Mouse (Mus musculus) cerebellum, postnatal 4 days (tissue): ENCODE measurements around the gene Rfc4.
"Not testable (repeated sequence)": the region's sequence is repeated elsewhere in the genome, so short reads cannot be mapped to it uniquely, and the experiment has no call there.

ENCODE experiments used
- DNase-seq, 2 experiments: peaks; one replicate each; pipeline ENCODE4 v3.0.0; 2022; ENCODE audit warnings: low spot score in 2 of 2, mixed read lengths in 1 of 2

Gene Rfc4

DNA sequence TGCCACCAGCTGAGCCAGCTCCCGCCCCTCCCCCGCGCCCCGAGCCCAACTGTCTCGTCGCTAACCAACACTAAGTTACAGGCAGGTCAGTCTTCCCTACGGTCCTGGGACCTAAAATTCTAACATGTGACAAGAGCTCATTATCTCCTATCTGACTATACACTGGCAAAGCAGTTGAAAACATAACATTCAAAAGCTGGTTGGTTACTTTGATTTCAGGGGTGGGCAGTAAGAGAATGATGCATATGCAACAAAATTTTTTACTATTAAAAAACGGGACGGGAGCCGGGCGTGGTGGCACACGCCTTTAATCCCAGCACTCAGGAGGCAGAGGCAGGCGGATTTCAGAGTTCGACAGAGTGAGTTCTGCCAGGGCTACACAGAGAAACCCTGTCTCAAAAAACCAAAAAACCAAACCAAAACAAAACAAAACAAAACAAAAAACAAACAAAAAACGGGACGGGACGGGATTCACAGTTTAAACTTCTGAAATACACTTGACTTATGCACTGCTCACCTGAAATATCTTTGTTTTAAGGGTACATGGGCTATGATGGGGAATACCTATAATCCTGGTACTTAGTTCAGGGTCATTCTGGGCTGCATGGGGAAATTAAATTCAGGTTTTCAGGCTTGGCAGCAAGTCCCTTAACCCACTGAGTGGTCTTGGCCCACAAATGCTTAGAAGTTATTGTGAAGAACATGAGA is 24.3 kb downstream of the Rfc4 start:
- DNase-seq: no peak

DNA sequence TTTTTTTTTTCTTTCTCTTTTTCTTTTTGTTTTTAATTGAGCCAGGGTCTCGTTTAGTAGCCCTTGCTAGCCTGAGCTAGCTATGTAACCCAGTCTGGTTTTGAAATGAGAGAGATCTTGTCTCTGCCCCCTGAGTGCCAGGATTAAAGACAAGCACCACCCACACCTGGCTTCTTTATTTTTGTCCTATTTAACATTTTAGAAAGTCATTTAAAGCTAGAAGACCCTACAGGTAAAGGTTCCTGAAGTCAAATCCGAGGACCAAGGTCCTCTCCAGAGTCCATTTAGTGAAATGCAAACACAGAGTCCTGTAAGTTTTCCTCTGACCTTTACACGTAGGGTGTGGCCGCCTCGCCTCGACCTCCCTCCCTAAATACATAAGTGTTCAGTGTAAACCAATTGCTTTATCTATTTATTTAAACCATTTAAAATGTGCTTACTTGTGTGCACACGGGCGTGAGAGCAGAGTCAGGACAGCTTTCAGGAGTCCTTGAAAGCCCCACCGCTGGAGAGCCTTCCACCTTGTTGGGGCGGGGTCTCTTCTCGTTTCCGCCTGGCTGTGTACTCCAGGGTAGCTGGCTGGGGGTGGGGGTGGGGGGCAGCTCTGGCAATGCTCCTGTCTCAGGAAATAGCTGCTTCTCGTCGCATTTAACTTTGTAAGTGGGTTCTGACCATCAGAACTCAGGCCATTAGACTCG is 25.0 kb downstream of the Rfc4 start:
- no peak for DNase-seq

DNA sequence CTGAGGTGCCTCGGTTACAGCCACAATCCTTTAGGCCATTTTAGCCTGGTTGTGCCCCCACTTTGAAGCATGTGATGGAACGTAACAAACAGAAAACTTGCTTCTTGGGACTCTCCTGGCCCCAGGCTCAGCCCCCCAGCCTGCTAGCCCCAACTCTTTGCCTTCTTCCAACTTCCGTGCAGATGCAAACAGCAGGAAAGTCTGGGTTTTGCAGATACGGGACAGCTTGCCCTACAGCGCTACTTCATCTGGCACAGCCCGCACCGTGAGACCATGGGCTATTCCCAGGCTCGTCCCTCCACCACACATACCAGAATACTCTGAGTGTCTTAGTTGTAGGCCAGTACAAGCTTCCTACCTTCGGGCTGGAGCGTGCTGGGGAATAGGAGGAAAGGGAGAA is 26.9 kb downstream of the Rfc4 start:
- no peak for DNase-seq

DNA sequence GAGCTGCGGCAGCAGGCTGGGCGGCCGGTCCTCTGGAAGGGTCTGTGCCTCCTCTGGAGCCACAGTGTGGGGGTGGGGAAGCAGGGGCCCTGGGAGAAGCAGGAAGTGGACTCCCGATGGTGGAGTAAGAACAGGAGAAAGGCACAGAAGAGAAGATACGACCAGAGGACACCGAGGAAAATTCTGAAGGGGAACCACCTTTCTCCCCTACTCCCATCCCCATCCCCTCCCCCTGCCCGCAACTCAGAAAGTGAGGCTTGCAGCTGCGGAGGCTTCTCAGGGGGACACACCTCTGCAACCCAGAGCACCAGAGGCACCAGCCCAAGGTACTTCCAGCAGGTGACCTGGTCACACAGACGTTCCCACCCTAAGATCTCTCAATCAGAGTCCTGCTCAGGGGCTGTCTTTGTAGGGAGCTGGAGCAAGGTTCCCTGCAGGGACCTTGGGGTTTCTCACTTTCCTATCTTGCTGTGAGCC is 27.4 kb downstream of the Rfc4 start:
- no peak for DNase-seq

DNA sequence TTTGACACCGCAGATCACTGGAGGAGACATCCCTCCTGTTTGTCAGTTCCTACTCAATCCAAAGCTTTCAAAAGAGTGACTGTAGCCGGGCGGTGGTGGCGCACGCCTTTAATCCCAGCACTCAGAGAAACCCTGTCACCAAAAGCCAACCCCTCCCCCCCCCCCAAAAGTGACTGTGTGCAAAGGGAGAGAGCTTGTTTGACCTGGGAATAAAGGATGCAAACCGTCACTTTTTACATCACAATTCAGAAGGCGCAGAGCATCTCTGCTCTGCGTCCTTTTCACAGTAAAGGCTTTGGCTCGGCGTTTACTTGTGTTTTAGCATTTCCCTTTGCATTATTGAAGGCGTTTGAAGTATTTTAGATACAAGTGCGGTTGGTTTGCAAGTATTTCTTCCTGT is 27.9 kb downstream of the Rfc4 start:
- no peak for DNase-seq

DNA sequence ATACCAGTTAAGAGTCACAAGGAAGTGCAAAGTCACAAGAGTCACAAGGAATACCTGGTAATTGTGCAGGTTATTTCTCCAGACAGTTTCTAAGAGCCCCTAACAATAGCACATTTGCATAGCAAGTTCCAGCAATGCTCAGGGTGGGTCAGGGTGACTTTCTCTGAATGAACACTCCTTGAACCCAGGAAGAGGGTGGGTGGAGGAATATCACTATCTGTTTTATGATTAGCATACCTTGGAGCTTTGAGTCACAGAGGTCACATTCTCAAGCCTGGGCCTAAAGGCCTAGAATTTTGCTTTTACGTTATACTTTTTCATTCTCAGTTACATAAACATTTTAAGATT is 29.5 kb downstream of the Rfc4 start:
- DNase-seq: not testable (repeated sequence)

DNA sequence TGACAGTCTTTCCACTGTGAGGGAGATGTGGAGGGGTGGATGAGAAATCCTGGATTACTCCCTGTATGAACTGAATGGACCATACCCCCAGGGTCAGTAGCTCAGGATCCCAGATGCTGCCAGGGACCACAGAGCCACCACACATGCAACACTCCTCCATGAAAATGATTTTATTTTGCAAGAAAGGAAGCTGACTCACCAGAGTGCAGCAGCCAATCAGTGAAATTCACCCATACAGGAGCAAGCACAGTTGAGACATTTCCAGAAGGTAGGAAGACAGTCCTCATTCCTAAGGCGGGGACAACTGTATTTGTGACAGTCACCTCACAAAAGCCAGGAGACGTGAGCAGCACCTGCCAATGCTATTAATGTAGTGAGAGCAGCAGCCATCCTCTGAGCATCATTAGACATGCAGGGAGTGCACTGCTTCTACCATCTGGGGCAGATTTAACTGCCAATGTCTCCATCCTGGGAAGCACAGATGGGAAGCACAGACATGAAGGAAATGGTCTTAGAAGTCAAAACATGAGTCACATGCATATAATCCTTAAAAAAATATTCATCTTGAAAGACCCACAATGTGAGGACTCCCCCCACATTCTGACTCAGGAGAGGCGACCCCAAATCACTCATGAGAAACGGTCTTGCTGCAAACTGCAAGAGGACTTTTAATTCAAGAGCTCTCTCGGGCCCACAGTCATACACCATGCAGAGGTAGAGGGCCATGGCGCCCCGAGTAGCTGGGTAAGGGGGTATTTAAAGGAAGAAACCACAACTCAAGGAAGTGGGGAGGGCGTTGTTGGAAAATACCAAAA is 30.0 kb downstream of the Rfc4 start:
- DNase-seq: not testable (repeated sequence)

DNA sequence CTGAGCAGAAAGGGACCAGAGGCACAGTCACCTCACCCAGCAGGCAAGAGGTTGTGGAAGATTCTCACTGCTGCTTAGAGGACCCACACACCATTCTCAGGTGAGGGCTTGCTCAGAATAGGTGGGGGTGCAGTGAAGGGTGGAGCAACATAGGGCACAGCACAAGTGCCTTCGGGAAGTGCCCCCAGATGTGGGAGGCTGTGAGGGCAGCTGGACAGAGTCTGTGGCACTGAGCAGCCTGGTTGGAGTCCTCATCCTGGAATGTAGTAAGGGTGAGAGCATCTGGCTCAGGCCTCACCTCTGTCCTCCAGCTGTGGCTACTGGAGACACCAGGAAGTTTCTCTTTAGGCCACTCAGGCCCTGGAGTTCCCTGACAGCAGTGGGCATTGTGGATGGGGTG is 30.7 kb downstream of the Rfc4 start:
- not testable (repeated sequence) for DNase-seq

DNA sequence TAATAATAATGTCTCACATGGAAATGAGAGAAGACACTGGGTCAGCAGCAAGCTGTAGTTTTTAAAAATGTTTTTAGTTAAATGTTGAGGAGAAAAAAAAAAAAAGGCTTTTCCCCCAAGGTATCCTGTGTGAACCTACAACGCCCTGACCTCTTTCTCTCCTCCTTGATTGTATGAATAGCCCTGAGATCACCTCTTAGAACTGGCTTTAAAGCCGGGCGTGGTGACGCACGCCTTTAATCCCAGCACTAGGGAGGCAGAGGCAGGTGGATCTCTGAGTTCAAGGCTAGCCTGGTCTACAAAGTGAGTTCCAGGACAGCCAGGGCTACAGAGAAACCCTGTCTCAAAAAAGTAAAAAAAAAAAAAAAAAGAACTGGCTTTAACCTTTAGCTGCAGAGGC is 32.0 kb downstream of the Rfc4 start:
- DNase-seq: not testable (repeated sequence)

DNA sequence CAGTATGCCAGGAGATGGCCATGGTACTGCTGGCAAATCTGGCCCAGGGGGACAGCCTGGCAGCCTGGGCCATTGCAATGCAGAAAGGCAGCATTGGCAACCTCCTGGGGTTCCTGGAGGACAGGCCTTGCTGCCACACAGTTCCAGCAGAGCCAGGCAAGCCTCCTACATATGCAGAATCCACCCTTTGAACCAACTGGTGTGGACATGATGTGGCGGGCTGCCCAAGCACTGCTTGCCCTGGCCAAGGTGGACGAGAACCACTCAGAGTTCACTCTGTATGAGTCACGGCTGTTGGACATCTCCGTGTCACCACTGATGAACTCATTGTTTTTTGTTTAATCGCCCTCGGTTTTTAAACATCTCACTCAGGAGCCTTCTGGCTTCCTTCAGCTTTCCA is 33.4 kb downstream of the Rfc4 start:
- no peak for DNase-seq

DNA sequence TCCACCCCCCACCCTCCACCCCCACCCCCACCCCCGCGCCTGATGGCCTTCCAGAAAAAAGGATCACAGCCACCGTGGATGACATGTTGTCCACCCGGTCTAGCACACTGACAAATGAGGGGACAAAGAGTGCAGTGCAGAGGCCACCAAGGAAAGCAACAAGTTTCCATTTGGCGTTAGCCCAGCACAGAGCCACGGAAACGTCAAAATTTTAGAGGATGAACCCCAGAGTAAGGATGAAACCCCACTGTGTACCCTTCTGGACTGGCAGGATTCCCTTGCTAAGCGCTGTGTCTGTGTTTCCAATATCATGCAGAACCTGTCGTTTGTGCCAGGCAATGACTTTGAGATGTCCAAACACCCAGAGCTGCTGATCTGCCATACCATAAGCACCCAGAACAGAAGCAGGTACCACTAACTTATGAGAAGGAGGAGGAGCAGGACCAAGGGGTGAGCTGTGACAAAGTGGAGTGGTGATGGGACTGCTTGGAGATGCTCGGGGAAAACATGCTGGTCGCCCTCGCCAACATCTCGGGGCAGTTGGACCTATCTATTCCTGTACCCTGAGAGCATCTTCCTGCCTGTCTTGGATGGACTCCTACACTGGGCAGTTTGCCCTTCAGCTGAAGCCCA is 34.1 kb downstream of the Rfc4 start:
- DNase-seq: no peak

DNA sequence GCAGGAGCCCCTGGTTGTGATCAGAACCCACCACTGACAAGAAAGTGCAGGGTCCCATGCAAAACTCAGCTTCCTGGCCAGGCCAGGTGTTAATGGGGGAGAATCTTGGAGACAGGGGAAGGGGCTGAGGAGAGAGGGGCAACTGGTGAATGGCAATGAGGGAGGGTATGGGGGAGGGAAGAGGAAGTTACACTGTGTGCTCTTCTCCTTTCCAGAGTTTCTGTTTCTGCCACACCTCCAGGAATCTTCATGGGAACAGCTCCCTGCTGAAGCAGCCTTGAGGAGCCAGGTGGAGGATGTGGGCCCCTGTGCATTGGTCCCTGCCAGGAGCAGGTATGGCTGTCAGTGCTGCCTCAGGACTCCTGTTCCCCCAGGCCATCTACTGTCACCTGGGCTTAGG is 36.2 kb downstream of the Rfc4 start:
- DNase-seq: not testable (repeated sequence)

DNA sequence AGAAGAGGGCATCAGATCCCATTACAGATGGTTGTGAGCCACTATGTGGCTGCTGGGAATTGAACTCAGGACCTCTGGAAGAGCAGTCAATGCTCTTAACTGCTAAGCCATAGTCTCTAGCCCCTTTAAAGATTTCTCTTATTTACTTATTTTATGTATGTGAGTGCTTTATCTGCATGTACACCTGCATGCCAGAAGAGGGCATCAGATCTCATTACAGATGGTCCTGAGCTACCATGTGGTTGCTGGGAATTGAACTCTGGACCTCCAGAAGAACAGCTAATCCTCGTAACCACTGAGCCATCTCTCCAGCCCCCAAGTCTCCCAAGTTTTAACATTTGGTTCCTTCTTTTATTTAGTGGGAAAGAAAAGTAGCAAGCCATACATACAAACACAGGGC is 39.0 kb downstream of the Rfc4 start:
- not testable (repeated sequence) for DNase-seq

DNA sequence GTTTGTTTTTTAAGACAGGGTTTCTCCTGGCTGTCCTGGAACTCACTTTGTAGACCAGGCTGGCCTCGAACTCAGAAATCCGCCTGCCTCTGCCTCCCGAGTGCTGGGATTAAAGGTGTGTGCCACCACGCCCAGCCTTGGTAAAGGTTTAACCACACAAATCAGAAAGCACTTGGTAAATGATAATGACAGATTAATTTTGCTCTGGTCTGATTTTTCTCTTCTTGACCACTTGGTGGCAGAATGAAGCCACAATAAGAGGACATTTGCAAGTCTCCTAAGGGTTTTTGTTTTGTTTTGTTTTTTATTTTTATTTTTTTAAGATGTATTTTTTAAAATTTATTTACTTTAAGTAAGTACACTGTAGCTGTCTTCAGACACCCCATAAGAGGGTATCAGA is 39.8 kb downstream of the Rfc4 start:
- DNase-seq: not testable (repeated sequence)

DNA sequence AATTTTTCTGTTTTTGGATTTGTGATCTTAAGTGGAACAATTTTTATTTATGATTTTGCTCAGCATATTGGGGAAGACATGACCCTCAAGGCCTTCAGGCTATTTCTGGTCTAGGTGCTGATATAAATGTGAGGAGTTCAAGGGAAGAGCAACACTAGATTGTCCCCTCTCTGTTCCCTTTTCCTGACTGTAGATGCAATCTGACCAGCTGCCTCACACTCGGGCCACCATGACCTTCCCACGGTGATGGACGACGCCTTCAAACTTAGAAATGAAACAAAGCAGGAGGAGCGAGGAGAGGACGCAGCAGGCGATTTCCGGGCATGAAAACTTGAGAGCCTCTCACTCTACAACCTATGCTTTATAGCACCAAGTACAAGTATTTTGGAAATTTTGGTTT is 40.4 kb downstream of the Rfc4 start:
- DNase-seq: not testable (repeated sequence)

DNA sequence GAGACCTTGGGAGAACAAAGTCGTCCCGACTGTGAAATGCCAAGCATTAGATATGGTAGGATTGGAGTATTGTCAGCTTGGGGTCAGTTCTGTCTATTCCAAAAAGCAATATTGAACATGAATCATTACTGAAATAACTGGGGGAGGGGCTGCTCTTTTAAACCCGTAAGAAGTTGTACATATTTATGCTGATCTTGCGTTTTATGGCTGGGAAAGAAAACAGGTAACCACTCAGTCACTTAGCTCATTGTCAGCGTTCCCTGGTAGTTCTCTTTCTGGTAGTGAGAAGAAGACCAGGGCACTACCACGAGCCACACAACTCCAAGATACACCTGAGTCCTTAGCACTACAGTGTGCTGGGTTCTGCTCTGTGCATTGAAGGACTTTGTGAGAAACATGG is 50.0 kb downstream of the Rfc4 start:
- DNase-seq: not testable (repeated sequence)
